Mouse (Mus musculus) kidney, adult 2 months (tissue): Measurements from ENCODE around the gene Dnajb4.

ENCODE experiments used
- CTCF ChIP-seq: fragments of 200-500 bp; conservative IDR thresholded peaks from 2 replicates; pipeline ENCODE4 v1.5.1; 2011; ENCODE audit warnings: low read depth, mild to moderate bottlenecking, control low read depth, low read length, moderate library complexity, mixed read lengths; ENCODE audit not compliant: insufficient read depth, insufficient read length
- POLR2A ChIP-seq: fragments of 200-500 bp; IDR thresholded peaks from one replicate; pipeline ENCODE4 v1.6.1; 2011; ENCODE audit warnings: low read depth, low read length, control low read depth

DNA sequence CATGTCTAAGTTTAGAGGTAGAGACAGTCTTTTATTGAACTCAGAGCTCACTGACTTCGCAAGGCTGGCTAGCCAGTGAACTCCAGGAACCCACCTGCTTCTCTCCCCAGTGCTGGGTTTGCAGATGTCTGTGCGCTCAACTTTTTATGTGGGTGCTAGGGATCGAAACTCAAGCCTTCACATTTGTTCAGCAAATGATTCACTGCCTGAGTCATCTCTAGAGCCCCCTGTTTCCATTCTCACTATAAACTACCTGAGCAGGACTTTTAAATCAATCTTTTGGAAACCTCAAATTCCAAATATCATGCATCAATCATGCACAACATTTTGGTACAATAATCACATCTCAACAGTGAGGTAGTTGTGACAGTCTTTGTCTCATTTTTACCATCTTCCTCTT, 47.4 kb upstream of the Dnajb4 start:
- TF ChIP-seq CTCF (no peak), POLR2A (no peak)
